Mouse (Mus musculus) right cerebral cortex, postnatal 25 days (tissue): ENCODE measurements at regions not wholly inside any gene's neighbourhood (a gene's known extent, or its start where the extent isn't known, plus 50 kb on each side); places are given as distances from the start of the nearest gene placed in this dataset.
"Not testable (repeated sequence)": the region's sequence is repeated elsewhere in the genome, so short reads cannot be mapped to it uniquely, and the experiment has no call there.

Source experiments
- DNase-seq: peaks from one replicate; pipeline ENCODE4 v3.0.0; 2022

- DNase-seq = no peak
These were observed 470.5 kb upstream of the Smim15 start for GRCm38 (mm10) chr13:107573499-107574355.

DNA sequence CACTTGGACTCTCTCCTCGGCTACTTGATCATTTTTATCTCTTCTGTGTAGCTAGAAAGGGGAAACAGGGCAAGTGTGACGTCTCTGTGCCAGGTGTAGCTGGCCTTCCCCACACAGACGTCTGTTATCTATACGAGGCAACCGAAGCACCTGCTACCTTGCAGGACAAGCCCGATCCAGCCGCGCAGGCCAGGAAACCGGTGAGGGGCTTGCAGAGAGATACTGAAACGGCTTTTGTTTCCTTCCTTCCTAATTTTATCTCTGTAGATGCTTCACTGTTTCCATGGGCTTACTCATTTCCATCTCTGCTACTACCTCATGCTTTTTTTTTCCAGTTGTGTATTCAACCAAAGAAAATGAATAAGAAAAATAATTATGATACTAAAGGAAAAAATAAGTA lies 472.7 kb upstream of the Smim15 start:
- no peak for DNase-seq

DNA sequence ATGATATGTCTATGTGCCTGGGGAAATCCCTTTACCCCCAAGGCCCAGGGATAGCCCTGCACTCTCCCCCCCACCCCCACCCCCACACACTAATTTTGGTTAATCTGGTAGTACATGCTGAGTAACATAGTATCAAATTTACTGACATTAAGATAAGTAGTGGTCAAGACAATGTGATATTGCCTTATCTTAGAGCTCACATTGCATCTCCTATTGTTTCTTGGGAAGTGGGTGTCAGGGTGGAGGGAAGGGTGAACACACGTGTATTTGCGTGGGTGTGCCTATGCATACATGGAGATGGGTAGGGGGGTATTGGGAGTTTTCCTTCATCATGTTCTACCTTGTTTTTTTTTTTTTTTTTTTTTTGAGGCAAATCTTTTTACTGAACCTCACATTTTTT lies 474.8 kb upstream of the Smim15 start:
- DNase-seq = no peak

- DNase-seq = no peak
These were observed 475.5 kb upstream of the Smim15 start for GRCm38 (mm10) chr13:107568701-107569121.

DNA sequence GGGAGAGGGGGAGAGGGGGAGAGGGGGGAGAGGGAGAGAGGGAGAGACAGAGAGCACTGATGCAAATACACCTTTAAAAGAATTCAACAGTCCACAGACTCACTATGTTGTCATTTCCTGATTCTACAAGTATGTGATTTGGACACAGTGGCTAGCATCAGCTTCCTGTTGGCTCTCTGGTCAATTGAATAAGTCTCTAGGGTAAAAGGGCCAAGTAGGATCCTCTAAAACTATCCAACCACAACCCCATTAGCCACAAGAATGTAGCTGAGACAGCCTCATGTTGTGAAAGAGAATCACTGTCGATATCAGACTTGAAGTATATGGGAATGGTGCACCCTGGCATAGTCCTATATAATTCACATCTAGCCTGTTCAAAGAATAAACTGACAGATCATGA lies 481.8 kb upstream of the Smim15 start:
- no peak for DNase-seq

DNA sequence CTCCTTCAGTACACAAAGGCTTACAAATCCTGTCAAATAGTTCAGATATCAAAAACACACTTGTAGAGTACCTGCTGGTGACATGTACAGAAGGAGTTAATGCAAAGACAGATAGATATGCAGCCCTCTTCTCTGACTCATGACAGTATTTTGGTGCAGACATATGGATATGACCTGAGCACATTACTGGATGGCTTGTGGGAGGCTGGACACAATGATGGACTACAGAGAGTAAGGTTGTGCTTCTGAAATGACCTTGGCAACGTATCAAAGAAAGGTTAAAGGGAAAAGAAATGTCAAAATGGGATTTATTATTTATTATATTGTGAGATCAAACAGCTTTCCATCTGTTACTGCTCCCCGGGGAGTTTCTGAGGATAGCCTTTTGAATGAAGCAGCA lies 482.7 kb upstream of the Smim15 start:
- no peak for DNase-seq

DNA sequence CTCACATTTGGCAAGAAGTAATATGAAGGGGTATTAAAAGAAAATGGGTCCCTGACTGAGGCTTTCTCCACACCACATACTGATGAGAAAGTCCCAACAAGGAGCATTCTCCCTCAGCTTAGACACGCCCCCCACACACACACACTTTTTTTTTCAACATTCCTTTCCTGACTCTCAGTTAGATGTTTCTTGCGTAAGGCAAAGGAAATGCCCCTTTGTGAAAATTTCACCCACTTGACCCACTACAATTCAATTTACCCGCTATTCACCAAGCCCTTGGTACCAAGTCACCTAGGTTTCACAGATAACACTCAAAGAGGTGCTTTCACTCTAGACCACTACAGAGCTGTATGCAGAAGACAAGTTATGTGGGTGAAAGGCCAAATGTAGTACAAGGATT lies 488.3 kb upstream of the Smim15 start:
- DNase-seq = no peak

DNA sequence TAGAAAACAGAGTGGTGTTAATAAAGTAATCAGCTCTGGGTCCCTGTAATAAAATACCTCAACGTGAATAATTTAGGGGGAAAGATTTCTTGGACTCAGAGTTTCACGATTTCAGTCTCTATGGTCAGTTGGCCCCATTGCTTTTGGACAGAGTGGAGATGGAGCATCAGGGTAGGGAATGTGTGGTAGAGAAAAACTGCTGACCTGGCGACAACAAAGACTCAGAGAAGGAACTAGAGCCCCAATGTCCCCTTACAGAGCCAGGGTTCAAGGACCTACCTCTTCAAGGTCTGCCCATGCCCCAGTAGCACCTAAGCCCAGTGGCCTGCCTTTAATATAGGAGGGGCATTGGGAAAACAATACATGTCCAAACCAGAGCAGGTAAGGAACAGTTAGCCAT lies 490.2 kb upstream of the Smim15 start:
- DNase-seq = no peak

GRCm38 (mm10) chr13:107552165-107552564 lies 492.1 kb upstream of the Smim15 start:
- no peak for DNase-seq

DNA sequence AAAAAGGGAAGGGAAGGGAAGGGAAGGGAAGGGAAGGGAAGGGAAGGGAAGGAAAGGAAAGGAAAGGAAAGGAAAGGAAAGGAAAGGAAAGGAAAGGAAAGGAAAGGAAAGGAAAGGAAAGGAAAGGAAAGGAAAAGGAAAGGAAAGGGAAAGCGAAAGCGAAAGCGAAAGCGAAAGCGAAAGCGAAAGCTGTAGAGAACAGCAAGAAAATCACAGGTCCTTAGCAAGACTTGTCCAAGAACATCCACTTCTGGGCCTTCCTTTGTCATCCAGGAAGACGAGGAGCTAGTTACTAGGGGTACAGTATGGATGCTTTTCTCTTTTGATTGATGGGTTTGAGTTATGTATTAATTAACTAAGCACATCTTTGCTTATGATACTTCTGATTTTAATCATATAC lies 494.3 kb upstream of the Smim15 start:
- not testable (repeated sequence) for DNase-seq

DNA sequence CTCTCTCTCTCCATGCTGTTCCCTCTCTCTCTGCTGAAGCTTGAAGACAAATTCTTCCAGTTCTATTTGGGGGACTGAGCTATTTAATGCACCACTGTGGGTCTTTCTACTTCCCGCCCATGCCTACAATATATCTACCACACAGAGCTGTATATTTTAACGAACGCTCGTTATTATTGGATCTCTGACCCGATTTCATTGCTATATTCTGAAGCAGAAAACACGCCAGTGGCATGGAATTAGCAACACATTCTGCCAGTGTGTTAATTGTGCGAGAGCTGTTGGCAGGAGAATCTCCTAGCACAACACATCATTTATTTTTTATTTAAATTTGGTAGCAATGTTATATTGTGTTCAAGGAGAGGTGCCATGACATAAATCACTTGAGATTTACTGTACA lies 497.2 kb upstream of the Smim15 start:
- DNase-seq = peak; percentile 29

GRCm38 (mm10) chr13:107546181-107546900 lies 497.9 kb upstream of the Smim15 start:
- peak; percentile 11 for DNase-seq

DNA sequence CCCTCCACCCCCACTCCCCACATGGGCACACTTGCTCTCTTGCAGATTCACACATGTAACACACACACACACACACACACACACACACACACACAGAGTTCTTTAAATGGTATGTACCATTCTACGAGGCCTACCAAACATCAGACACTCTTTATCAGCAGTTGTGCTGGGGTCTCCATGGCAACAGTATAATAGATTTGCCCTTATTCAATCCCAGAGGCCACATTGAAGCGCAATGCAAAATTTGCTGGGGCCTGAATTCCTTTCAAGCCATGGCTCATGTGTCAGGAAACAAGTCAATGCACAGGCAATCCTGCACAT lies 502.7 kb upstream of the Smim15 start:
- no peak for DNase-seq

DNA sequence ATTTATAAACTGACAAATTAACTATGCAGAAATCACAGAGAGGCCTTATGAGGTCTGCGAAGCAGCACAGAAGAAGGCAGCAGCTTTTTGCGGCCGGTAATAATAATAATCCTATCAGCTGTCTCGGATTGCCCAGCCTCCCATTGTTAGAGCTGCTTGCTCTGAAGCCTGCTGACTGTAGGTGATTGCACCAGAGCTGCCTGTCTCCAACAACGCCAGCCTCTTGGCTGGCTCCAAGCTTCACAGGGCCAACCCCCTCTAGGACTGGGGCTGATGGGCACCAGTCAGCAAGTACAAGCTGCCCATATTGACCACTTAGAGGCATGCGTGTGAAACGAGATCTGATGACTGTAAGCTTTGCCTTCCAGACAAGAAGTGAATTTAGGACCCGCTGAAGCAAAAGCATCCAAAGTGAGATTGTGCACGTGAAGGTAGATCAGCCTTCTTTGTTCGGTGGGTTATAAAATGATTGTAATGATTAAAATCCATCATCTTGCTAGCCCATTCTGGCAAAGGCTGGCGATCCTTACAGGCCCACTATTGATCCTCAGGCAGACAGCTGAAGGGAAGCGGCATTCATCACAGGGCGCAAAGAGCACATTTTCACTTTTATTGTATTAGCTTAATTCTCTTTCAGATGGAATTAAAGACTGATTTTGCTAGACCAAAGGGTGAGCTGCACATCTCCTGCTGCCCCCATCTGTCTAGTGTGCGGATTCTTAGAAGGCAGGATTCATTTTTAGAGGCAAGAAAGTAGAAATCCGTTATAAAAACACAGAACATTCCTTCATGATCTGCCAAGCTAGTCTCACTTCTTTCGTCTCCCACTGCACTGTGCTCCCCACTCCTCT lies 503.2 kb upstream of the Smim15 start:
- no peak for DNase-seq

DNA sequence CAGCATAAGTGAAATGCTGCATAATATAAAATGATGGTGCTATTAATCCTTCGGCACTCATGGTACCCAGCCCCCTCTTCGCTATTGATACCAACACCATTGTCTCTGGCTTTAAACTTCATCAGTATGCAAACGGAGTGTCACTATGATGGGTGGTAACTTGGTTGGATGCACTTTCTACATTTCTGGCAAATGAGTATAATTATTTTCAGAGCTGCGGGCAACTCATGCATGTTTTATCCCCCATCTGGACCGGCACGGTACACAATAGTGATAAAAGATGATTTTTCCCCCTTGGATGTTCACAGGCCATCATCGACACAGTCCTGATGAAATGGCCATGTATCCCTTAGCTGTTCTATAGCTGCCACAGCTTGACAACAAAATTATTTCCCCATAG lies 503.9 kb upstream of the Smim15 start:
- DNase-seq = no peak

DNA sequence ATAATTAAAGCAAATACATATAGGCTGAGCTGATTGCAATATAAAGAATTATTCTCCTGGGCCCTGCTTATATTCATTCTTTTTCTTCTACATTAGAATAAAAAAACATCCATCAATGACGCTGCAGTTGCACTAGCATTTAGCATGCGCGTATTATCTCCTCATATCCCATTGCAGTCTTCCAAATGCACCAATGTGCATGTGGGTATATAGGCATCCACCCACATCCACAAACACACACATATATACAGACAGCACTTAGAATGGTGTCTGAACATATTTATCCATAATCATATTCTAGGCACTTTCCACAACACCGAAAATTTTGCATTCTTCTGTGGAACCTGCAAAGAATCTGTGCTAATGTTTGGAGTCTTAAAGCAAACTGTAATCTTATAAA lies 504.4 kb upstream of the Smim15 start:
- no peak for DNase-seq

DNA sequence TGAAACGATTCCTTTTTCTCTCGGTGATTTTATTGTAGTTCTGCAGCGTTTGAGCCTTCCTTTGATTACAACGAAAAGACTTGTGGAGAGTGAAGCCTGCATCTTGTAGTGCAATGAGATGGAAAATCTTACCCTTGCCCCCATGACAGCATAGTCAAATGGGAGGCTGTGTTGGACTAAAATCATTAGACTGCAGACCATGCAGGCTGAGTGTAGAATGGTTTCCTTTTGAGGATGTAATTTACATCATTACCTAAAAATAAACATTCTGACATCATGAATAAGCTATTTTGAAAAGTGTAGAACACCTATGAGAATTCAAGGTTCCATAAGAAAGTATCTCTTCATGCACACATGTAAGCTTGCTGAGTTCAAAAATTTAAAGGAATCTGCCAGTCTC lies 504.9 kb upstream of the Smim15 start:
- no peak for DNase-seq

- DNase-seq = no peak
These were observed 509.0 kb upstream of the Smim15 start for GRCm38 (mm10) chr13:107535213-107535612.

DNA sequence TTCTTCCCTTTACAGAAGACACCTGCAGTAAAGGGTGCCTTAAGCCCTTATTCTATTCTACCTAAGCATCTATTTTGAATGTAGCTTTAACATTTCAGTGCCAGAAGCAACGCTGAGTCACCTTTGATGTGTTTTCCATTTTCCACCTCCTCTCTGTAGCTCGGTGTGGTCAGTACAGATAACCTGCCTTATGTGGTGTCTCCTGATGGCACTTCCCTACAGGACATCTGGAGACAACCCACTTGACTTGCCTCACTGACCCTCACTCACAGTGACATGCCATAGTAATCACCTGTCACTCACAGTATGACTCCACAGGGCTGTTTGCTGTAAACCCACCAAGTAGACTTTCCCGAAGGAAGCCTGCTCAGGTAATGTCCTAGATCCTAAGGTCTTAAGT lies 510.9 kb upstream of the Smim15 start:
- DNase-seq = no peak

GRCm38 (mm10) chr13:107531528-107531927 lies 509.6 kb upstream of the Kif2a start:
- DNase-seq = no peak

GRCm38 (mm10) chr13:107531026-107531425 lies 509.1 kb upstream of the Kif2a start:
- no peak for DNase-seq

DNA sequence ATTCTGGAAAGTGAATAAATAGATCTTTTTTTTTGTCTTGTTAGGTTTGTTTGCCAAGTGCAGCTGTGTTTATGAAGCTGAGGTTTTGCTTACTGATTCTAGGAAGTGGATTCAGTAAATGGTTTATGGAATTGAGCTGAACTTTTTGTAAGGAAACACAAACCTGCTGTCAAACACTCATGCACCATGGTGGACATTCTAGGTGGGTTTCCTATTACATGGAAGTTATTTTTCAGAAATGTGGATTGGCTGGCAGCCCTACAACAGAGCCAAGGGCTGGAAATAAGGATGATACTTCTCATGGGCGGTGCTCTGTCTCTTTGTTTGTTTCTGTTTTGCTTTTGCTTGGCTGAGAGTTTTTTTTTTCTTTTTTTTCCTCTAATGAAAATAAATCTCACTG lies 508.5 kb upstream of the Kif2a start:
- no peak for DNase-seq

DNA sequence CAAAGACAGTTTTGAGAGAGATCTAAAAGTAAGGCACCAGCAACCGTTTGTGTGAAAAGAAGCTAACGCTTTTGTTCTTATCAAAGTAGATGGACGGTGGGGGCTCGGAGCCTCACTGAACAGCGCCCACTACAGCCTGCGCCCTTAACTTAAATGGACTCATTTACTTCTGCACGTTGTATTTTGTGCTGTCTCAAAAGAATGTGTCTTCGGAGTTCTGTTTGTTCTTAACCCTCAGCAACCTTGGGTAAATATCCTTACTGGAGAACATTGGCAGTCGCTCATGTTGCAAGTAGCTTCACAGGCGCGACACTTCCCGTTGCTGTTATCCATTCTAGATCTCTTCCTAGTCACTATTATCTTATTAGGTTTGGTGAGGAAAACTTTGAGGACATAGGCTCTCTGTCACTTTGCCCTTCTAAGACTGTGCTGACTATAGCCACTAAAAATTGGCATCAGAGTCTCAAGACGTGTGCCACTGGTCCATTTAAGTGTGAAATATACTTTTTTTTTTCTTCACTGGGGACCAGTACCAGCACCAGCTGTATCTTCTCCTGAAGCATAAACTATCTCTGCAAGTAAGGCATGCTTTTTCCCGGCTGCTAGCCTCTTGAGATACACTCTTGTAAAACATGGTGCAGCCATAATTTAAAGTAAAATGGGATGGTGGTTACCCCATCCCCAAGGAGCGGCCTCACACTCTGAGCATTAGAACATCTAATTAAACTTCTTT lies 507.0 kb upstream of the Kif2a start:
- no peak for DNase-seq
